Comparison of ENCODE assay signal across 7 mouse cellular contexts in genomic region chr3:88607065-88607757, GRCm38 (mm10). TPM values are rescaled to one million over a fixed set of nuclear protein-coding genes. Genes with fewer than 3 reads are reported as not detected.
DNase-seq lines count a peak whose midpoint lies in the region; ATAC-seq lines count a peak whose summit lies in the region.

No protein-coding gene starts in this region.

- intact Hi-C loops in left cerebral cortex, postnatal 4 days (cut with DNase I), result loop anchor here (10.0 kb wide), 1 partner anchor 138 kb away; no protein-coding TSS in a partner anchor

- no peaks in the 10 kb centered on the region for H3K9me3 ChIP-seq in intestine, embryonic 16.5 days (ENCODE audit: control insufficient read depth, low read length)
- H3K9me3 ChIP-seq in midbrain, embryonic 11.5 days (ENCODE audit: control insufficient read depth, low read length), result no peaks in the 10 kb centered on the region

- no peaks in the 10 kb centered on the region for H3K36me3 ChIP-seq in intestine, embryonic 16.5 days (ENCODE audit: control insufficient read depth, insufficient read depth, low read length)
- no peaks in the 10 kb centered on the region for H3K36me3 ChIP-seq in midbrain, embryonic 11.5 days (ENCODE audit: control insufficient read depth, insufficient read depth, low read length)

- H3K27ac ChIP-seq in intestine, embryonic 16.5 days (ENCODE audit: low read length), result no peak overlapping the region
- no peak overlapping the region for H3K27ac ChIP-seq in midbrain, embryonic 11.5 days (ENCODE audit: low read depth, low read length)

- H3K9ac ChIP-seq in intestine, embryonic 16.5 days (ENCODE audit: low read depth, low read length), result peak overlapping the region; percentile 55
- peak overlapping the region; percentile 37; the same call in 1 of the 2 replicates for H3K9ac ChIP-seq in midbrain, embryonic 11.5 days (ENCODE audit: low read length)

- no peaks in the 10 kb centered on the region for H3K27me3 ChIP-seq in intestine, embryonic 16.5 days (replicated peaks; ENCODE audit: control insufficient read depth, insufficient read depth, low read length)
- no peaks in the 10 kb centered on the region for H3K27me3 ChIP-seq in midbrain, embryonic 11.5 days (ENCODE audit: control insufficient read depth, insufficient read depth, low read length)

- peak overlapping the region; percentile 27 for H3K4me3 ChIP-seq in intestine, embryonic 16.5 days (ENCODE audit: low read length)
- peak overlapping the region; percentile 17 for H3K4me3 ChIP-seq in midbrain, embryonic 11.5 days (ENCODE audit: low read depth, low read length)

- WGBS in intestine, embryonic 16.5 days, result under 1% methylated on average over 20 of the region's 20 CpGs
- under 1% methylated on average over 20 of the region's 20 CpGs for WGBS in midbrain, embryonic 11.5 days

- peak overlapping the region; percentile 61 for H3K4me2 ChIP-seq in intestine, embryonic 16.5 days (ENCODE audit: low read depth, low read length)
- H3K4me2 ChIP-seq in midbrain, embryonic 11.5 days, result peak overlapping the region; percentile 51

- ATAC-seq in intestine, embryonic 16.5 days, result peak; percentile 89
- ATAC-seq in midbrain, embryonic 11.5 days (ENCODE audit: low FRiP score), result peak; percentile 95

- peak; percentile 88 for DNase-seq in adrenal gland, adult 2 months
- peak; percentile 90 for DNase-seq in embryo, embryonic 11 days
- DNase-seq in gastrocnemius, postnatal 4 days (ENCODE audit: low spot score in 2 of 2), result peak; percentile 81 to 87
- peak; percentile 87 for DNase-seq in left cerebral cortex, postnatal 4 days
- peak; percentile 99 for DNase-seq in midbrain, embryonic 11.5 days (ENCODE audit: low spot score, missing footprints)
- DNase-seq in right cerebral cortex, postnatal 4 days, result peak; percentile 83

- peaks cover 6% of the 10 kb centered on the region; the same call in 1 of the 2 replicates for H3K4me1 ChIP-seq in intestine, embryonic 16.5 days (ENCODE audit: control insufficient read depth, insufficient read depth, low read length)
- H3K4me1 ChIP-seq in midbrain, embryonic 11.5 days (ENCODE audit: control insufficient read depth, insufficient read depth, low read length), result peaks cover 4% of the 10 kb centered on the region; the same call in 1 of the 2 replicates

RNA-seq across cellular contexts. Expression of gene Arhgef2, which starts 1.4 kb away (rescaled TPM):
- 10 to 100 TPM; 26.3 to 33.3 TPM for total RNA-seq in adrenal gland, adult 2 months (2021)
- polyA plus RNA-seq in adrenal gland, adult 2 months (2012; rRNA removed), result 35.9 and 37.5 TPM in 2 replicates
- total RNA-seq in gastrocnemius, postnatal 4 days (2021), result 100 to 1,000 TPM; 161 to 166 TPM
- polyA plus RNA-seq in intestine, embryonic 16.5 days (2015; fragmentation: Nextera tagmentation; extraction: Ambion mirVana), result 41.5 and 43.7 TPM in 2 replicates
- total RNA-seq in left cerebral cortex, postnatal 4 days (2021), result 100 to 1,000 TPM; 129 to 134 TPM
- polyA plus RNA-seq in midbrain, embryonic 11.5 days (2014; fragmentation: Nextera tagmentation; extraction: Ambion mirVana), result 99.0 and 117 TPM in 2 replicates

RNA-seq across cellular contexts. Expression of gene Ssr2, which starts 31.5 kb away (rescaled TPM):
- 100 to 1,000 TPM; 178 to 218 TPM for total RNA-seq in adrenal gland, adult 2 months (2021)
- polyA plus RNA-seq in adrenal gland, adult 2 months (2012; rRNA removed), result 110 and 151 TPM in 2 replicates
- 100 to 1,000 TPM; 150 to 159 TPM for total RNA-seq in gastrocnemius, postnatal 4 days (2021)
- polyA plus RNA-seq in intestine, embryonic 16.5 days (2015; fragmentation: Nextera tagmentation; extraction: Ambion mirVana), result 371 and 377 TPM in 2 replicates
- 100 to 1,000 TPM; 114 to 121 TPM for total RNA-seq in left cerebral cortex, postnatal 4 days (2021)
- 154 and 157 TPM in 2 replicates for polyA plus RNA-seq in midbrain, embryonic 11.5 days (2014; fragmentation: Nextera tagmentation; extraction: Ambion mirVana)

RNA-seq across cellular contexts. Expression of gene Rxfp4, which starts 45.7 kb away (rescaled TPM):
- total RNA-seq in adrenal gland, adult 2 months (2021), result not detected
- polyA plus RNA-seq in adrenal gland, adult 2 months (2012; rRNA removed), result not detected in 2 replicates
- not detected for total RNA-seq in gastrocnemius, postnatal 4 days (2021)
- polyA plus RNA-seq in intestine, embryonic 16.5 days (2015; fragmentation: Nextera tagmentation; extraction: Ambion mirVana), result not detected in 2 replicates
- total RNA-seq in left cerebral cortex, postnatal 4 days (2021), result not detected
- polyA plus RNA-seq in midbrain, embryonic 11.5 days (2014; fragmentation: Nextera tagmentation; extraction: Ambion mirVana), result 0.14 TPM in 1 of 2 replicates, not detected in the other

RNA-seq across cellular contexts. Expression of gene Ubqln4, which starts 53.7 kb away (rescaled TPM):
- 100 to 1,000 TPM in 1 of 2 experiments, 10 to 100 TPM in 1; 61.1 to 100 TPM for total RNA-seq in adrenal gland, adult 2 months (2021)
- 77.9 and 96.2 TPM in 2 replicates for polyA plus RNA-seq in adrenal gland, adult 2 months (2012; rRNA removed)
- 10 to 100 TPM; 54.9 to 58.0 TPM for total RNA-seq in gastrocnemius, postnatal 4 days (2021)
- 37.2 and 38.9 TPM in 2 replicates for polyA plus RNA-seq in intestine, embryonic 16.5 days (2015; fragmentation: Nextera tagmentation; extraction: Ambion mirVana)
- total RNA-seq in left cerebral cortex, postnatal 4 days (2021), result 100 to 1,000 TPM in 1 of 2 experiments, 10 to 100 TPM in 1; 97.5 to 105 TPM
- polyA plus RNA-seq in midbrain, embryonic 11.5 days (2014; fragmentation: Nextera tagmentation; extraction: Ambion mirVana), result 72.4 and 73.0 TPM in 2 replicates

RNA-seq across cellular contexts. Expression of gene Lamtor2, which starts 54.3 kb away (rescaled TPM):
- 100 to 1,000 TPM; 153 to 154 TPM for total RNA-seq in adrenal gland, adult 2 months (2021)
- 107 and 117 TPM in 2 replicates for polyA plus RNA-seq in adrenal gland, adult 2 months (2012; rRNA removed)
- total RNA-seq in gastrocnemius, postnatal 4 days (2021), result 10 to 100 TPM; 78.5 to 81.4 TPM
- 244 and 256 TPM in 2 replicates for polyA plus RNA-seq in intestine, embryonic 16.5 days (2015; fragmentation: Nextera tagmentation; extraction: Ambion mirVana)
- total RNA-seq in left cerebral cortex, postnatal 4 days (2021), result 100 to 1,000 TPM; 106 to 120 TPM
- 87.2 and 103 TPM in 2 replicates for polyA plus RNA-seq in midbrain, embryonic 11.5 days (2014; fragmentation: Nextera tagmentation; extraction: Ambion mirVana)
